Mouse (Mus musculus): ENCODE measurements at regions not wholly inside any gene's neighbourhood (a gene's known extent, or its start where the extent isn't known, plus 50 kb on each side); places are given as distances from the start of the nearest gene placed in this dataset.

DNA sequence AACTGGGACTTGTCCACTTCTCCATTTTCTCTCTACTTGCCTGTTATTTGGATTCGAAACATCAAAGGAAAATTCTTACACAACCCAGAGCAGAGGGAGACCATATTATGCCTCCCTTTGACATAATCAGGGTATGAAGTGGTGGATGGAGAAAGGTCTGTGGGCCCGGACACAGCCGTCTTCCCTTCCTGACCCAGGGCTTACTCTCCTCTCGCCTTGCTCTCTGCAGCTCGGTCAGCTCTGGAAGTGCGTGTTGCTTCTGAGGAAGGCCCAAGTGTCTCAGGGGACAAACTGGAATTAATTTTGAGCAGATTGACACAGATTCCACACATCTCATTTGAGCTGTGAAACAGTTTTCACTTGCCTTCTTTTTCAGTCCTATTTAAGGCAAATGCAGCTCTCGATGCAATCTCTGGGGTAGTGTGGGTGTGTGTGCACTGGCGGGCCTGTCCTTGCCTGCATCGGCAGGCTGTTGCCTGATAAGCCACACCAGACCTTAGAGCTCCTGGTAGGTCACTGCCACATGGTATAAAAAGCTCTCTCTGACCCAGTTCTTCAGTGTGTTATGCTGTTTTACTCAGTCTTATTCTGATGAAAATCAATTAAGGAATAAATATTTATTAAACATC is 72.4 kb upstream of the Pgrmc2 start:
- DNase-seq (ENCODE audit: low spot score in 2 of 2) = peak; percentile 17 to 42

DNA sequence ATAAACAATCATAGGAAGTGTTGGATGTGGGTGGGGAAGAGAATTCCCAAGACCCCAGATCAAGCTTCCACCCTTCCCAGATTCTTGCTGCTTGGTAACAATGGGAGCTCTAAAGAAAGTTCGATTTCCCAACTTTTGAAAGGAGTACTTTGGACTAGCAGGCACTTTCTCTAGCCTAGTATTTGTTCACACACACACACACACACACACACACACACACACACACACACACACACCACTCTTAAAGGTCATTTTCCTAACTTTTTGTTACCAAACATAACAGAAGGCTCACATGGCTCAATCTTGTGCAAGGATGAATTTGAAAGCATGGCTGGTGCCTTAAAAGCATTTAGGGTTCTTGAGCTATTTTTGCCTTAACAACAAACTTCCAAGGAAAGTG is 71.6 kb upstream of the Pgrmc2 start:
- DNase-seq (ENCODE audit: low spot score in 2 of 2) = no peak

DNA sequence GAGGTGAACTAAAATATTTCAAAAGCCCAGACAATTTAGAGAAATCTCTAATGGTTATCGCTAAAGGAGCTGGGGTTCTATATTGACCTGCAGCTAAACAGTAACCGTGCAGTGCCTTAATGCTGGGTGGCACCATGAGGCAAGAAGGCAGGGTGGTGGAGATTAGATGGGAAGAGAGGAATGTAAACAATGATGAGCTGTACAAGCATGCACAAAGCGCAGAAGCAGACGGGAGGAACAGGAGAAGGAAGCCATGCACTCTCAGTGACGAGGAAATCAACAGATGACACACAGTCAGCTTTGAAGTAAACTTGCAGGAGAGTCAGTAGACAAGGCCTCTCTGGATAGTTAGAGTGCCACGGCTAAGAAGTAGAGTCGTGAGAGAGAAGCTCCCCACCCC is 69.1 kb upstream of the Pgrmc2 start:
- DNase-seq (ENCODE audit: low spot score in 2 of 2) = no peak

DNA sequence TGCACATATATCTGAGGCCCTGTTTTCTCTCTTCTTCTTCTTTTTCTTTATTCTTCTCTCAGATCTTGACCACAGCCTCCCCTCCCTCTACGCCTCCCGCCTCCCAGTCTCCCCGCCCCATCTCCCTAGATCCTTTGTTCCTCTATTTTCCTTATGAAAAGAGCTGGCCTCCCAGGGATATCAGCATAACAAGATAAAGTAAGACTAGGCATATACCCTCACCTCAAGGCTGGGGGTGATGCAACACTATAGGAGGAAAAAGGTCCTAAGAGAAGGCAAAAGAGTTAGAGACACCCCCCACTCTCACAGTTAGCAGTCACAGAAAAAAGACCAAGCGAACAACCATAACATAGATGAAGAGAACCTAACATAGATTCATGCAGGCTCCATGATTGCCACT is 57.5 kb upstream of the Pgrmc2 start:
- no peak for DNase-seq (ENCODE audit: low spot score in 2 of 2)

DNA sequence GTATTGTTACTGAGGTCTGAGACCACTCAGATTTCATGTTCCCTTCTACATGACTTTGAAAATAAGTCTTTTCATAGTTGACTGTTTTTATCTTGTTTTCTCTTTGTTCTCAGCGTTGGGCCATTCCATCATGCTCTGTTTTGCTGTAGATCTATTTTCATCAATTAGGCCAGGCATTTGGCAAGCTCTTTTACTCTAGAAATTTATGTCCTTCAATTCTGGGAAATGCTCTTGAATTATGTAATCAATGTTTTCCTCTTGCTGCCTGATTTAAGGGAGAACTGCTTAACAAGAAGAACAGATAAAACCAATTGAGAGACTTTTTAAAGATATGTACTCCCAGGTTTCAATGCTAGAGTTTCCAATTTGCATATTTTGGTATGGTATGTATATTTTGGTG is 55.1 kb upstream of the Pgrmc2 start:
- DNase-seq (ENCODE audit: low spot score in 2 of 2) = no peak

DNA sequence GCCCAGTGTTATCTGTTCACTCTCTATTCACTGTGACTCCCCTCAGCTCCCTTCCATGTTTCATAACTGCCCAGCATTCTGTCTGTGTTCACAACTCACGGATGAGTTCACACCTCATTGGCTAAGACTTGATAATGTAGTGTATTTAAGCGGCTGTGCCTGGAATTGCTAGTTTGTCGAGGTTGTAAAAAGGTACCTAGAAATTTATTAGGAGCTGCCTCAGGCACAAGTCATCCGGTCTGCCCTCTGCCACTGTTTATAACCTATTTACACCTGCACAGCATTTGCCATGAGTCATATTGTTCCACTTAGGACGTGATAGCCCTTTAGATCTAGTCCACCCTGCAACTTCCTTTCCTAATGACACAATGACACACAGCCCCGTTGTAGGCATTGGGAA is 50.0 kb upstream of the Pgrmc2 start:
- no peak for DNase-seq (ENCODE audit: low spot score in 2 of 2)
